Mouse (Mus musculus): ENCODE measurements at regions not wholly inside any gene's neighbourhood (a gene's known extent, or its start where the extent isn't known, plus 50 kb on each side); places are given as distances from the start of the nearest gene placed in this dataset.

DNA sequence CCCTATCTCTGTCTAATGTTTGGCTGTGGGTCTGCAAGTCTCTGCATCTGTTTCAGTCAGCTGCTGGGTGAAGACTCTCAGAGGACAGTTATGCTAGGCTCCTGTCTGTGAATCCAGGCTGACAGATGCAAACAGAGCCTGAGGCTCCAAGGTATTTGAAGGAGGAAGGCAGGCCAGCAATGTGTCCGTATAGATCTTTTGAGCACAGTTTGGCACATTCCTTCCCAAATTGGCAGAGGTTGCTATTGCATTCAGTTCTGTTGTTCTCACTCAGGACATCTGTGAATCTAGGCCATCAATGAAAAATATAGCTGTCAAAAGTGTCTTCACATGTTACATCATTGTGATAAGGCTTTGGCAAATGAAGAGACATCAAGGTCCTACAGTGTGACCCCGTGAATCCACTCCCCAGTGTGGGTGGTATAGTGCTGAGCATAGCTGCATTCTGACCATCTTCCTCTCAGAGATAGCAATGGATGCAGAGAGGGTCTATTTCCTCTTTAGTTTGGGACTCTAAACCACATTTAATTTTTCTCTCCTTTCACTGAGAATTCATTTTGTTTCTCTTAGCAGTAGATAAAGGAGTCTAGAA lies 99.9 kb downstream of the Adamts1 start:
- TF ChIP-seq POLR2A (IDR thresholded peaks at IDR 0.05; ENCODE audit: low read depth, low read length) (no peak), CTCF (conservative IDR thresholded peaks at IDR 0.05; ENCODE audit: insufficient read depth, insufficient read length, low read depth, low read length) (no peak)

Data from kidney, adult 2 months (tissue).